Comparison of ENCODE assay signal across 9 mouse cellular contexts in the genomic region with DNA sequence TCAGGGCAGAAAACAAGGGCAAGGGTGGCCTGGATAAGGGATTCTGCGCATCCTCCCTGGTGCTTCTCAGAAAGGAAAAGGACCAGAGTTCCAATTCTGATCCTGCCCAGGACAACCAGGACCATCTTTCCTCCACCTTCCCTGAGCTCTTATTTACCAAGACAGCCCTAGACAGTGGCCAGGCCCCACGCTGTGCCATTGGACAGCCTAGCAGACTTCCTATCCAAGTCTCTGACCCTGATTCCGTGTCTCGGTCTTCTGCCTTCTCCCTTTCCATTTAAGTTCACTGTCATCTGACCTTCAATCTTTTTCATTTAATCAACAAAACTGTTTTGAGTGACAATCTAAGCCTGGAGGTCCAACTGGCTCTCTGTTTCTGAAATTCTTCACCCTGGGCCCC. TPM values are rescaled to one million over a fixed set of nuclear protein-coding genes. Genes with fewer than 3 reads are reported as not detected.
DNase-seq lines count a peak whose midpoint lies in the region; ATAC-seq and TF ChIP-seq lines count a peak whose summit lies in the region.
"Had no signal": no experiment of that assay in that cellular context is flagged by ENCODE, and none has a peak within 500 bp of the region (broad histone marks: within the 10 kb centered on the region; RNA-seq: fewer than 3 reads in every experiment).

No protein-coding gene starts in this region.

- H3K4me2 ChIP-seq in hindbrain, postnatal 0 days (ENCODE audit: low read depth, low read length): peak overlapping the region; percentile 44; the same call in 1 of the 2 replicates
- peak overlapping the region; percentile 33; the same call in 1 of the 2 replicates for H3K4me2 ChIP-seq in neural tube, embryonic 13.5 days

- peaks cover 39% of the 10 kb centered on the region for H3K4me1 ChIP-seq in hindbrain, postnatal 0 days (ENCODE audit: insufficient read depth, low read length)
- peaks cover 53% of the 10 kb centered on the region for H3K4me1 ChIP-seq in neural tube, embryonic 13.5 days (replicated peaks)

- H3K27ac ChIP-seq in layer of hippocampus, adult 2 months: peak overlapping the region; percentile 83
- peak overlapping the region; percentile 78 for H3K27ac ChIP-seq in hindbrain, postnatal 0 days
- peak overlapping the region; percentile 72 for H3K27ac ChIP-seq in neural tube, embryonic 13.5 days (replicated peaks)

- ATAC-seq in hindbrain, postnatal 0 days: no peak
- ATAC-seq in neural tube, embryonic 13.5 days (ENCODE audit: low read depth): no peak

- WGBS in hindbrain, postnatal 0 days: 64% methylated on average over 4 of the region's 4 CpGs
- WGBS in neural tube, embryonic 13.5 days: 68% methylated on average over 4 of the region's 4 CpGs

- DNase-seq in cerebellum, postnatal 25 days: peak; percentile 59 to 73
- no peak for DNase-seq in cerebellum, adult 8-10 months
- DNase-seq in layer of hippocampus, adult 2 months (ENCODE audit: low spot score in 2 of 2): no peak
- DNase-seq in layer of hippocampus, adult 18-20 months (ENCODE audit: low spot score in 2 of 2): no peak
- DNase-seq in hindbrain, postnatal 0 days (ENCODE audit: low spot score): no peak
- no peak for DNase-seq in frontal cortex, postnatal 10 days (ENCODE audit: low spot score in 2 of 2)
- no peak for DNase-seq in adrenal gland, postnatal 25 days

- TF ChIP-seq CTCF in layer of hippocampus, adult 2 months (conservative IDR thresholded peaks at IDR 0.05): no peak
- TF ChIP-seq CTCF in hindbrain, postnatal 0 days (IDR thresholded peaks at IDR 0.05; ENCODE audit: low read depth): no peak

- no peaks in the 10 kb centered on the region for H3K9me3 ChIP-seq in hindbrain, postnatal 0 days (ENCODE audit: low read length)
- H3K9me3 ChIP-seq in neural tube, embryonic 13.5 days: no peaks in the 10 kb centered on the region

- H3K27me3 ChIP-seq in hindbrain, postnatal 0 days (ENCODE audit: insufficient read depth, low read length): no peaks in the 10 kb centered on the region
- H3K27me3 ChIP-seq in neural tube, embryonic 13.5 days: no peaks in the 10 kb centered on the region

- H3K4me3 ChIP-seq in layer of hippocampus, adult 2 months: no peak overlapping the region; the same call in 1 of the 2 replicates
- H3K4me3 ChIP-seq in hindbrain, postnatal 0 days (ENCODE audit: low read length): no peak overlapping the region
- H3K4me3 ChIP-seq in neural tube, embryonic 13.5 days: no peak overlapping the region

- no peaks in the 10 kb centered on the region for H3K36me3 ChIP-seq in hindbrain, postnatal 0 days (ENCODE audit: insufficient read depth, low read length)
- H3K36me3 ChIP-seq in neural tube, embryonic 13.5 days: peaks cover 8% of the 10 kb centered on the region; the same call in 1 of the 2 replicates

- no peak overlapping the region for H3K9ac ChIP-seq in hindbrain, postnatal 0 days (replicated peaks; ENCODE audit: low read length)
- peak overlapping the region; percentile 60; the same call in 1 of the 2 replicates for H3K9ac ChIP-seq in neural tube, embryonic 13.5 days

RNA-seq across cellular contexts. Expression of gene C1qtnf5, which starts 0.4 kb away (rescaled TPM):
- total RNA-seq in layer of hippocampus, adult 2 months (2021): 10 to 100 TPM; 12.3 to 14.4 TPM
- 10 to 100 TPM; 16.9 to 21.2 TPM for total RNA-seq in layer of hippocampus, adult 18-20 months (2021)
- 36.7 and 39.5 TPM in 2 replicates for total RNA-seq in hindbrain, postnatal 0 days (2014; rRNA removed)
- polyA plus RNA-seq in hindbrain, postnatal 0 days (2015; fragmentation: Nextera tagmentation; extraction: Ambion mirVana): 12.3 and 12.8 TPM in 2 replicates
- 3.1 and 3.6 TPM in 2 replicates for polyA plus RNA-seq in neural tube, embryonic 13.5 days (2015; fragmentation: Nextera tagmentation; extraction: Ambion mirVana)
- total RNA-seq in adrenal gland, postnatal 25 days (2021): 9.9 and 10.9 TPM in 2 replicates

RNA-seq across cellular contexts. Expression of gene Mfrp, which starts 5.1 kb away (rescaled TPM):
- total RNA-seq in layer of hippocampus, adult 2 months (2021): 1 to 10 TPM in 1 of 2 experiments, not detected in 1; 1.3 TPM
- 1 to 10 TPM in 1 of 2 experiments, under 1 TPM in 1; 0.30 to 1.8 TPM for total RNA-seq in layer of hippocampus, adult 18-20 months (2021)
- total RNA-seq in hindbrain, postnatal 0 days (2014; rRNA removed): 2.8 and 4.0 TPM in 2 replicates
- 0.24 and 0.50 TPM in 2 replicates for polyA plus RNA-seq in hindbrain, postnatal 0 days (2015; fragmentation: Nextera tagmentation; extraction: Ambion mirVana)
- not detected in 2 replicates for polyA plus RNA-seq in neural tube, embryonic 13.5 days (2015; fragmentation: Nextera tagmentation; extraction: Ambion mirVana)
- total RNA-seq in adrenal gland, postnatal 25 days (2021): not detected in 2 replicates
- total RNA-seq: gastrocnemius, adult 8-10 months had no signal

RNA-seq across cellular contexts. Expression of gene Gm49380, which starts 6.7 kb away (rescaled TPM):
- total RNA-seq in layer of hippocampus, adult 2 months (2021): under 1 TPM; 0.27 to 0.38 TPM
- under 1 TPM in 1 of 2 experiments, not detected in 1; 0.38 TPM for total RNA-seq in layer of hippocampus, adult 18-20 months (2021)
- not detected in 2 replicates for total RNA-seq in hindbrain, postnatal 0 days (2014; rRNA removed)
- 0.21 TPM in 1 of 2 replicates, not detected in the other for polyA plus RNA-seq in hindbrain, postnatal 0 days (2015; fragmentation: Nextera tagmentation; extraction: Ambion mirVana)
- polyA plus RNA-seq in neural tube, embryonic 13.5 days (2015; fragmentation: Nextera tagmentation; extraction: Ambion mirVana): 0.18 and 0.28 TPM in 2 replicates
- total RNA-seq in adrenal gland, postnatal 25 days (2021): 0.82 and 1.5 TPM in 2 replicates

RNA-seq across cellular contexts. Expression of gene Rnf26, which starts 6.7 kb away (rescaled TPM):
- total RNA-seq in layer of hippocampus, adult 2 months (2021): 10 to 100 TPM; 29.2 to 30.7 TPM
- total RNA-seq in layer of hippocampus, adult 18-20 months (2021): 10 to 100 TPM; 29.7 to 29.8 TPM
- 17.5 and 24.3 TPM in 2 replicates for total RNA-seq in hindbrain, postnatal 0 days (2014; rRNA removed)
- 38.0 and 41.1 TPM in 2 replicates for polyA plus RNA-seq in hindbrain, postnatal 0 days (2015; fragmentation: Nextera tagmentation; extraction: Ambion mirVana)
- polyA plus RNA-seq in neural tube, embryonic 13.5 days (2015; fragmentation: Nextera tagmentation; extraction: Ambion mirVana): 34.5 and 35.4 TPM in 2 replicates
- 30.3 and 36.4 TPM in 2 replicates for total RNA-seq in adrenal gland, postnatal 25 days (2021)

RNA-seq across cellular contexts. Expression of gene Mcam, which starts 27.7 kb away (rescaled TPM):
- total RNA-seq in layer of hippocampus, adult 2 months (2021): 10 to 100 TPM; 10.1 to 15.9 TPM
- 10 to 100 TPM in 1 of 2 experiments, 1 to 10 TPM in 1; 7.9 to 11.3 TPM for total RNA-seq in layer of hippocampus, adult 18-20 months (2021)
- total RNA-seq in hindbrain, postnatal 0 days (2014; rRNA removed): 23.7 and 29.5 TPM in 2 replicates
- 8.0 and 9.0 TPM in 2 replicates for polyA plus RNA-seq in hindbrain, postnatal 0 days (2015; fragmentation: Nextera tagmentation; extraction: Ambion mirVana)
- 21.0 and 23.6 TPM in 2 replicates for polyA plus RNA-seq in neural tube, embryonic 13.5 days (2015; fragmentation: Nextera tagmentation; extraction: Ambion mirVana)
- total RNA-seq in adrenal gland, postnatal 25 days (2021): 32.2 and 32.9 TPM in 2 replicates

Comparison
In these comparisons a context has a peak if more than half of its experiments do, and no peak if none do; other contexts are left out.
1. DNase-seq: peak in cerebellum, postnatal 25 days (2 of 2); none in cerebellum, adult 8-10 months (single experiment), layer of hippocampus, adult 2 months (0 of 2), layer of hippocampus, adult 18-20 months (0 of 2), hindbrain, postnatal 0 days (single experiment), frontal cortex, postnatal 10 days (0 of 2) and adrenal gland, postnatal 25 days (single experiment).
2. Peak in every context shown above with its lines, with median percentiles within 50 percentile points of each other: H3K27ac ChIP-seq.